Mouse (Mus musculus) c-Kit-positive CD71-positive TER-119-positive erythroid progenitor cells, embryonic 14.5 days (primary cell): Measurements from ENCODE around the gene Plcz1.

Experiments
- DNase-seq: peaks from one replicate; pipeline ENCODE4 v3.0.0-alpha.2; 2013; ENCODE audit warnings: low spot score

Plcz1 gene

GRCm38 (mm10) chr6:139947106-139947879, 94.0 kb downstream of the Plcz1 start:
- no peak for DNase-seq
